Mouse (Mus musculus): ENCODE measurements at regions not wholly inside any gene's neighbourhood (a gene's known extent, or its start where the extent isn't known, plus 50 kb on each side); places are given as distances from the start of the nearest gene placed in this dataset.

DNA sequence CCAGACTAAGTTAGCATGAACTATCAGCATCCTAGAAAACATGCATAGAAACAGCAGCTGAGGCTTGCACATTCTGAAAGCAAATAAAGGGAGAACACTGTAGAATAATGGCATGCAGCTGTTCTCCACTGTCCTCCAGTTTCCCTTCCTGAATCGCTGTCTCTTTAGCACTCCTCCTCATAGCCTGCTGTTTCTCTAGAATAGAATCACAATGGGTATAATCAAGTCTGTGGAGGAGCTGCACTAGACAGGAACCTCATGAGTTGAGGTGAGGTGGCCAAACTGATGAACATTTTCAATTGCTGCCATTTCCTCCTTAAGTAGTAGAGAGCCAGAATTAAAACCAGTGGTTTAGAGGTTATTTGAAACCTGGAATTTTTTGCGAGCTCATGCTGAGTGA is 755.3 kb downstream of the Plod2 start:
- no peaks in the 10 kb centered on the region for H3K27me3 ChIP-seq (replicated peaks; ENCODE audit: control insufficient read depth, insufficient read depth, low read length)
- no peaks in the 10 kb centered on the region for H3K36me3 ChIP-seq (ENCODE audit: control insufficient read depth, insufficient read depth)
- no peak for ATAC-seq
- TF ChIP-seq CTCF (IDR thresholded peaks at IDR 0.05; ENCODE audit: low read depth) = no peak
- WGBS = 76% methylated on average over 2 of the region's 2 CpGs
- H3K9me3 ChIP-seq (ENCODE audit: control insufficient read depth) = no peaks in the 10 kb centered on the region
- no peaks in the 10 kb centered on the region for H3K4me1 ChIP-seq (replicated peaks; ENCODE audit: control insufficient read depth, insufficient read depth, low read length)
- H3K4me2 ChIP-seq (replicated peaks; ENCODE audit: low read depth) = no peak overlapping the region
- no peak overlapping the region for H3K27ac ChIP-seq (ENCODE audit: low read depth, low read length)
- H3K9ac ChIP-seq (ENCODE audit: low read depth, low read length) = no peak overlapping the region
- no peak overlapping the region for H3K4me3 ChIP-seq (ENCODE audit: low read depth, low read length)

GRCm38 (mm10) chr9:93306753-93307152 is 764.7 kb downstream of the Plod2 start:
- H3K27ac ChIP-seq (ENCODE audit: low read depth, low read length) = no peak overlapping the region
- 48% methylated on average over 2 of the region's 2 CpGs for WGBS
- no peak for ATAC-seq

GRCm38 (mm10) chr9:93328997-93329682 is 787.1 kb downstream of the Plod2 start:
- H3K9me3 ChIP-seq (ENCODE audit: control insufficient read depth) = no peaks in the 10 kb centered on the region
- 39% methylated on average over 2 of the region's 2 CpGs for WGBS
- no peak overlapping the region for H3K4me3 ChIP-seq (ENCODE audit: low read depth, low read length)
- H3K27me3 ChIP-seq (replicated peaks; ENCODE audit: control insufficient read depth, insufficient read depth, low read length) = no peaks in the 10 kb centered on the region
- no peaks in the 10 kb centered on the region for H3K36me3 ChIP-seq (ENCODE audit: control insufficient read depth, insufficient read depth)
- no peak overlapping the region for H3K4me2 ChIP-seq (replicated peaks; ENCODE audit: low read depth)
- H3K4me1 ChIP-seq (replicated peaks; ENCODE audit: control insufficient read depth, insufficient read depth, low read length) = no peaks in the 10 kb centered on the region
- no peak for TF ChIP-seq CTCF (IDR thresholded peaks at IDR 0.05; ENCODE audit: low read depth)
- H3K9ac ChIP-seq (ENCODE audit: low read depth, low read length) = no peak overlapping the region
- H3K27ac ChIP-seq (ENCODE audit: low read depth, low read length) = no peak overlapping the region
- ATAC-seq = no peak

More at GRCm38 (mm10) chr9:93306753-93307152, 764.7 kb downstream of the Plod2 start:
- Histone ChIP-seq H3K4me3 (ENCODE audit: low read depth, low read length) (no peak overlapping the region), H3K36me3 (ENCODE audit: control insufficient read depth, insufficient read depth) (no peaks in the 10 kb centered on the region), H3K27me3 (replicated peaks; ENCODE audit: control insufficient read depth, insufficient read depth, low read length) (no peaks in the 10 kb centered on the region), H3K4me1 (replicated peaks; ENCODE audit: control insufficient read depth, insufficient read depth, low read length) (no peaks in the 10 kb centered on the region), H3K9me3 (ENCODE audit: control insufficient read depth) (no peaks in the 10 kb centered on the region), H3K4me2 (replicated peaks; ENCODE audit: low read depth) (no peak overlapping the region), H3K9ac (ENCODE audit: low read depth, low read length) (no peak overlapping the region)
- no peak for TF ChIP-seq CTCF (IDR thresholded peaks at IDR 0.05; ENCODE audit: low read depth)

Measured in intestine, postnatal 0 days (tissue).